ENCODE assay signal across 10 mouse cellular contexts in genomic region chr15:88858141-88858541, GRCm38 (mm10). TPM values are rescaled to one million over a fixed set of nuclear protein-coding genes. Genes with fewer than 3 reads are reported as not detected.
DNase-seq lines count a peak whose midpoint lies in the region; ATAC-seq and TF ChIP-seq lines count a peak whose summit lies in the region.
"Had no signal": no experiment of that assay in that cellular context is flagged by ENCODE, and none has a peak within 500 bp of the region (broad histone marks: within the 10 kb centered on the region; RNA-seq: fewer than 3 reads in every experiment).

No protein-coding gene starts in this region.

- no peak for ATAC-seq in lung, embryonic 14.5 days (ENCODE audit: insufficient read depth)
- no peak for ATAC-seq in frontal cortex, adult (ENCODE audit: low TSS enrichment)
- ATAC-seq in erythroblast, adult 5-6 weeks (replicated peaks; ENCODE audit: low FRiP score, poor library complexity, severe bottlenecking) = no peak

- no peaks in the 10 kb centered on the region for H3K36me3 ChIP-seq in lung, embryonic 14.5 days (ENCODE audit: insufficient read depth)
- H3K36me3 ChIP-seq: embryonic facial prominence, embryonic 12.5 days; midbrain, embryonic 12.5 days had no signal

- H3K4me1 ChIP-seq in lung, embryonic 14.5 days (ENCODE audit: insufficient read depth) = peaks cover 21% of the 10 kb centered on the region

- H3K9ac ChIP-seq in lung, embryonic 14.5 days = no peak overlapping the region
- H3K9ac ChIP-seq: embryonic facial prominence, embryonic 12.5 days; midbrain, embryonic 12.5 days had no signal

- H3K27me3 ChIP-seq in lung, embryonic 14.5 days (ENCODE audit: insufficient read depth, low read length) = no peaks in the 10 kb centered on the region
- H3K27me3 ChIP-seq: embryonic facial prominence, embryonic 12.5 days had no signal

- 81% methylated on average over 3 of the region's 3 CpGs for WGBS in lung, embryonic 14.5 days

- intact Hi-C loops in heart, postnatal 25 days (cut with DNase I) = no loop called here

- H3K27ac ChIP-seq in lung, embryonic 14.5 days (ENCODE audit: low read depth) = 0 out of 2 replicates have a peak overlapping the region, but pooled peaks have one; percentile 30
- H3K27ac ChIP-seq: embryonic facial prominence, embryonic 12.5 days; midbrain, embryonic 12.5 days had no signal

- no peaks in the 10 kb centered on the region for H3K9me3 ChIP-seq in lung, embryonic 14.5 days (ENCODE audit: low read depth, low read length)
- H3K9me3 ChIP-seq: embryonic facial prominence, embryonic 12.5 days; midbrain, embryonic 12.5 days had no signal

- no peak overlapping the region for H3K4me2 ChIP-seq in lung, embryonic 14.5 days
- H3K4me2 ChIP-seq: embryonic facial prominence, embryonic 12.5 days; midbrain, embryonic 12.5 days had no signal

- no peak overlapping the region for H3K4me3 ChIP-seq in lung, embryonic 14.5 days (ENCODE audit: low read depth, low read length)
- H3K4me3 ChIP-seq: embryonic facial prominence, embryonic 12.5 days; midbrain, embryonic 12.5 days had no signal

- TF ChIP-seq CTCF in lung, embryonic 14.5 days (IDR thresholded peaks at IDR 0.05; ENCODE audit: low read depth) = no peak

- DNase-seq in heart, adult 11 months = peak; percentile 98
- no peak for DNase-seq in heart, postnatal 4 days
- no peak for DNase-seq in lung, embryonic 14.5 days
- DNase-seq in lung, postnatal 14 days = no peak
- DNase-seq in cerebellum, adult 8-10 months = peak; percentile 73
- DNase-seq in heart, postnatal 25 days (ENCODE audit: low spot score) = peak; percentile 68

RNA-seq across cellular contexts. Expression of gene Pim3, which starts 3.8 kb away (rescaled TPM):
- total RNA-seq in heart, postnatal 4 days (2021) = 10 to 100 TPM; 36.8 to 40.2 TPM
- 48.6 TPM in 2 replicates for polyA plus RNA-seq in lung, embryonic 14.5 days (2014; fragmentation: Nextera tagmentation; extraction: Ambion mirVana)
- total RNA-seq in heart, postnatal 25 days (2021) = 10 to 100 TPM; 86.8 to 98.2 TPM
- total RNA-seq in erythroblast, adult 5-6 weeks (2015; ENCODE audit: low replicate concordance) = 1.5 and 3.1 TPM in 2 replicates
- 0.51 and 0.84 TPM in 2 replicates for total RNA-seq in erythroblast, adult 5-6 weeks (2017; ENCODE audit: low replicate concordance)

RNA-seq across cellular contexts. Expression of gene Creld2, which starts 38.7 kb away (rescaled TPM):
- total RNA-seq in heart, postnatal 4 days (2021) = 10 to 100 TPM; 20.2 to 25.7 TPM
- polyA plus RNA-seq in lung, embryonic 14.5 days (2014; fragmentation: Nextera tagmentation; extraction: Ambion mirVana) = 93.8 and 97.9 TPM in 2 replicates
- total RNA-seq in heart, postnatal 25 days (2021) = 10 to 100 TPM; 24.7 to 27.3 TPM
- 9.8 and 16.7 TPM in 2 replicates for total RNA-seq in erythroblast, adult 5-6 weeks (2015; ENCODE audit: low replicate concordance)
- 15.5 and 17.6 TPM in 2 replicates for total RNA-seq in erythroblast, adult 5-6 weeks (2017; ENCODE audit: low replicate concordance)

RNA-seq across cellular contexts. Expression of gene Alg12, which starts 39.0 kb away (rescaled TPM):
- total RNA-seq in heart, postnatal 4 days (2021) = 1 to 10 TPM; 6.6 to 9.0 TPM
- polyA plus RNA-seq in lung, embryonic 14.5 days (2014; fragmentation: Nextera tagmentation; extraction: Ambion mirVana) = 13.3 and 15.0 TPM in 2 replicates
- total RNA-seq in heart, postnatal 25 days (2021) = 10 to 100 TPM; 10.7 TPM
- total RNA-seq in erythroblast, adult 5-6 weeks (2015; ENCODE audit: low replicate concordance) = 3.7 and 7.7 TPM in 2 replicates
- total RNA-seq in erythroblast, adult 5-6 weeks (2017; ENCODE audit: low replicate concordance) = 0.42 and 0.94 TPM in 2 replicates

Comparison
In these comparisons a context has a peak if more than half of its experiments do, and no peak if none do; other contexts are left out.
1. DNase-seq: peak in heart, adult 11 months (single experiment), cerebellum, adult 8-10 months (single experiment) and heart, postnatal 25 days (single experiment); none in heart, postnatal 4 days (single experiment), lung, embryonic 14.5 days (single experiment) and lung, postnatal 14 days (single experiment).
2. RNA of gene Pim3, which starts 3.8 kb away (total RNA-seq): 86.8 to 98.2 TPM in heart, postnatal 25 days and 36.8 to 40.2 TPM in heart, postnatal 4 days; 0.51 to 3.1 TPM in erythroblast, adult 5-6 weeks; every median in the first group is over 4 times any median in the second.